Mouse (Mus musculus): ENCODE measurements around the gene Ddc. TPM values are rescaled to one million over a fixed set of nuclear protein-coding genes. Genes with fewer than 3 reads are reported as not detected.

Ddc gene
- 2.0 TPM for total RNA-seq (2023)

GRCm38 (mm10) chr11:11897645-11898357, at the start of gene Ddc:
Gene Ddc (minus strand): TSS chr11:11898144.

DNA sequence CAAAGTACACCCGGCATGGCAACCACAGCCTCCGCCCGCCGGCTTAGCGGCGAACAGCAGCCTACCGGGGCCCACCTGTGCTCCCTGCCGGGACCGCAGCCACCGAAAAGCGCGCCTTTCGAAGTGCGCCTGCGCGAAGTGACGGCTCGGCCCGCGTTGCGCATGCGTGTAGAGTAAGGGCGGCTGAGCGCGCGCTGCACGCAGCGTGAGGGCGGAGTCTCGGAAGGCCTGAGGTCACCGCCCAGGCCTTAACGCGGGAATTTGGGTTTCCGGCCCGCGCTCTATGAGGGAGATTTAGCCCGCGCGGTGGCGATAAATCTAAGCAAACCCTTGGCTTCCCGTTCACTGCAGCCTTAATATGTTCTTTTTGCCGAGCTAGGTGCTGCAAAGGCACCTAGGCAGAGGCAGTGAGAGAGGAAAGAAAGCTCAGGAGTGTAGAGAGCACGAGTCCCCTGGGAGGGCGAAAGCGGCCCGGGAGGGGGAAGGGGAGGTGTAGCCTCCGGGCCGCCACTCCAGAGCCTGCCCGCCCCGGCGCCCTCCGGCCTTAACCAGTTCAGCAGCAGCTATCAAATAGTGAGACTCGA, 89.0 kb downstream of the Ddc start, which contains the start of gene Fignl1:
Fignl1 (minus strand) TSS at position 143 of the 584 bp plus-strand sequence.

Other genes with a start within 250 kb of the Ddc start
- gene Ikzf1, start 213.1 kb downstream of the Ddc start, total RNA-seq (2023) = 638 TPM
- gene Fignl1, start 89.2 kb downstream of the Ddc start, total RNA-seq (2023) = 0.53 TPM
- gene Grb10, start 140.5 kb upstream of the Ddc start, total RNA-seq (2023) = 0.59 TPM

Data from CD4-positive naive resting alpha-beta T cell, adult 76 days (primary cell).